Mouse (Mus musculus) ES-Bruce4 (cell line): ENCODE measurements around the gene Ankrd9.

ENCODE experiments used
- CTCF ChIP-seq: IDR thresholded peaks from one replicate; pipeline ENCODE4 v1.8.1; 2011; ENCODE audit warnings: low read depth, low read length
- EP300 ChIP-seq: IDR thresholded peaks from 2 replicates; pipeline ENCODE4 v1.6.1; 2011; ENCODE audit warnings: low read depth, low read length; ENCODE audit not compliant: insufficient read depth
- POLR2A ChIP-seq: IDR thresholded peaks from one replicate; pipeline ENCODE4 v1.8.1; 2011; ENCODE audit warnings: low read length; ENCODE audit not compliant: insufficient read depth

DNA sequence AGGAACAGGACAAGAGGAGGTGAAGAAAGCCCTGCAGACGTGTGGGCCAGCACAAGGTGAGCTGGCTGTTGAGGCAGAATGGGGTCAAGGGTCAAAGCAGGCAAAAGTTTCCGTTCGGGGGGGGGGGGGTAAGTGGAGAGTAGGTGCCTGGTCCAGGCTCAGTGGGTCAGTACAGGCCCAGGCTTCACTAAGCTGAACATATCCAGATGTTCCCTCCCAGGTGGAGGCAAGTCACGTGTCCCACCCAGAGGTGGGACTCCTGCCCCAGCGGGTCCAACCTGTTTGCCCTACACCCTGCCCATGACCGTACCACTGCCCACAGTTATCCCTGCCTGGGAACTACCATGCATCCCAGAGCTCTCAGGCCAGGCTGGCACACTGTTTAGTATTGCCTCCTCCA, 27.0 kb upstream of the Ankrd9 start:
- no peak for TF ChIP-seq EP300
- no peak for TF ChIP-seq POLR2A
- no peak for TF ChIP-seq CTCF
